Mouse (Mus musculus): ENCODE results near the gene Tmem132a.

Gene Tmem132a

GRCm38 (mm10) chr19:10878201-10878837, 8.6 kb upstream of the Tmem132a start:
- DNase-seq (ENCODE audit: low read depth, low spot score), result no peak

- DNase-seq (ENCODE audit: low read depth, low spot score), result no peak
Observed at GRCm38 (mm10) chr19:10871328-10871961, 1.7 kb upstream of the Tmem132a start.

GRCm38 (mm10) chr19:10870676-10871075, 936 bp upstream of the Tmem132a start:
- no peak for DNase-seq (ENCODE audit: low read depth, low spot score)

- no peak for DNase-seq (ENCODE audit: low read depth, low spot score)
Observed at GRCm38 (mm10) chr19:10869241-10869885, 377 bp downstream of the Tmem132a start.

- DNase-seq (ENCODE audit: low read depth, low spot score), result no peak
Observed at GRCm38 (mm10) chr19:10868623-10869141, 1.1 kb downstream of the Tmem132a start.

- no peak for DNase-seq (ENCODE audit: low read depth, low spot score)
Observed at GRCm38 (mm10) chr19:10867946-10868622, 1.7 kb downstream of the Tmem132a start.

GRCm38 (mm10) chr19:10866351-10866750, 3.4 kb downstream of the Tmem132a start:
- no peak for DNase-seq (ENCODE audit: low read depth, low spot score)

GRCm38 (mm10) chr19:10860072-10860497, 9.7 kb downstream of the Tmem132a start:
- no peak for DNase-seq (ENCODE audit: low read depth, low spot score)

- DNase-seq (ENCODE audit: low read depth, low spot score), result no peak
Observed at GRCm38 (mm10) chr19:10856520-10856919, 13.2 kb downstream of the Tmem132a start.

GRCm38 (mm10) chr19:10855422-10855821, 14.3 kb downstream of the Tmem132a start:
- DNase-seq (ENCODE audit: low read depth, low spot score), result no peak

GRCm38 (mm10) chr19:10847311-10848087, 22.2 kb downstream of the Tmem132a start:
- no peak for DNase-seq (ENCODE audit: low read depth, low spot score)

GRCm38 (mm10) chr19:10846150-10846549, 23.6 kb downstream of the Tmem132a start:
- DNase-seq (ENCODE audit: low read depth, low spot score), result no peak

GRCm38 (mm10) chr19:10845454-10845853, 24.3 kb downstream of the Tmem132a start:
- no peak for DNase-seq (ENCODE audit: low read depth, low spot score)

GRCm38 (mm10) chr19:10844206-10844605, 25.5 kb downstream of the Tmem132a start:
- DNase-seq (ENCODE audit: low read depth, low spot score), result no peak

- no peak for DNase-seq (ENCODE audit: low read depth, low spot score)
Observed at GRCm38 (mm10) chr19:10842914-10843313, 26.8 kb downstream of the Tmem132a start.

- no peak for DNase-seq (ENCODE audit: low read depth, low spot score)
Observed at GRCm38 (mm10) chr19:10841721-10842626, 27.8 kb downstream of the Tmem132a start.

GRCm38 (mm10) chr19:10839010-10839892, 30.5 kb downstream of the Tmem132a start, which contains the start of gene Slc15a3:
Gene Slc15a3 (plus strand): TSS chr19:10839727.
- no peak for DNase-seq (ENCODE audit: low read depth, low spot score)

GRCm38 (mm10) chr19:10835671-10836070, 34.1 kb downstream of the Tmem132a start:
- no peak for DNase-seq (ENCODE audit: low read depth, low spot score)

- DNase-seq (ENCODE audit: low read depth, low spot score), result no peak
Observed at GRCm38 (mm10) chr19:10833611-10834010, 36.1 kb downstream of the Tmem132a start.

Data from retina, adult 2 months (tissue).